Mouse (Mus musculus): ENCODE measurements around the gene Cd274.
"Not testable (repeated sequence)": the region's sequence is repeated elsewhere in the genome, so short reads cannot be mapped to it uniquely, and the experiment has no call there.

Gene Cd274

GRCm38 (mm10) chr19:29399786-29400185 lies 32.5 kb downstream of the Cd274 start:
- no peak for DNase-seq

DNA sequence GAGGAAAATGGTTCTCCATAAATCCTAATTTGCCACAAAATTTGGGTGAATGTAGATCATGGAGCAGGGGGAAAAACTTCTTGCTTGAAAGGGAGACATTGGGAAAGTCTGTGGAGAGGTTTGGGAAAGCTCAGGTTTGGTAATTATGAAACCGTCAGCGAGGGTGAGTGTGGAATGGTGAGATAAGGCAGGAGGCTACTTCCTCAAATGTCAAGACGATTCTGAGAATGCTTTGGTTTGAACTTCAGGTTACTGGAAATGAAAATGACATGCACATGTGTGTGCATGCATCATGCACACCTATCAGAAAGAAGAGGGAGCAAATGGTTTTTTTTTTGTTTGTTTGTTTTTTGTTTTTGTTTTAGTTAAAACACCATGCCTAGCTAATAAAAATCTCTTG lies 33.2 kb downstream of the Cd274 start:
- DNase-seq: no peak

- DNase-seq: no peak
Observed at GRCm38 (mm10) chr19:29402621-29403020, 35.4 kb downstream of the Cd274 start.

- no peak for DNase-seq
Observed at GRCm38 (mm10) chr19:29403251-29403650, 36.0 kb downstream of the Cd274 start.

DNA sequence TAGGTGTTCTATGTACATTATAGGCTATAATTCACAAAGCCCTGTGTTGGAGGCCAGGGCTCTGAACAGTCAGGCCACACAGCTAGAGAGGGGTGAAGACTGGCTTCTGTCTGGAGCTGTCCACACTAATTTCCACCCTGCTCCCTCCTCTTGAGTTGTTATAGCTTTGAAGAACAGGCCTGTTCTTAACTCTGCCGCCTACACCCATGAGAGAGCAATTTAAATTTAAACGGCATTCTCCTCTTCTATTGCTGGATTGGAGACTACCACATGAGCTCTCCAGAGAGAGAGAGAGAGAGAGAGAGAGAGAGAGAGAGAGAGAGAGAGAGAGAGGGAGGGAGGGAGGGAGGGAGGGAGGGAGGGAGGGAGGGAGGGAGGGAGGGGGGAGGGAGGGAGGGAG lies 38.1 kb downstream of the Cd274 start:
- no peak for DNase-seq

- DNase-seq: no peak
Observed at GRCm38 (mm10) chr19:29406042-29407017, 39.1 kb downstream of the Cd274 start.

DNA sequence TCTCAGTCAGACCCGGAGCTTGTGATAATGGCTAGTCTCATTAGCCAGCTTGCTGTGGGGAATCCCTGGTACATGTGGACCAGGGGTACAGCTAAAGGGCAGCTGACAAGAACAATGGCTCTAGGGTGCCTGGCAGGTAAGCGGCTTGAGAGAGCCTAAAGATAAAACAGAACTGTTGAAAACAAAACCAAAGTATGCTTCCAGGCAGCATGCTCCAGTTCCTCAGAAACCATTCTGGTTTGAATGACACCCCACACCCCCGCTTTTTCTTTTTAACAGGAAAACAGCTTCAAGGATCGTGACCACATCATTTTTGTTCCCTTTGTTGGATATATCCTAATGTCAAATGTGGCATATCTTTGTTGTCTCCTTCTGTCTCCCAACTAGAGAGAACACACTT lies 43.4 kb downstream of the Cd274 start, which contains the start of gene Pdcd1lg2:
Pdcd1lg2 (plus strand) TSS at position 301 of the 400 bp plus-strand sequence.
- DNase-seq: no peak

- DNase-seq: no peak
Observed at GRCm38 (mm10) chr19:29412476-29413420, 45.5 kb downstream of the Cd274 start.

GRCm38 (mm10) chr19:29414513-29414912 lies 47.3 kb downstream of the Cd274 start:
- no peak for DNase-seq

DNA sequence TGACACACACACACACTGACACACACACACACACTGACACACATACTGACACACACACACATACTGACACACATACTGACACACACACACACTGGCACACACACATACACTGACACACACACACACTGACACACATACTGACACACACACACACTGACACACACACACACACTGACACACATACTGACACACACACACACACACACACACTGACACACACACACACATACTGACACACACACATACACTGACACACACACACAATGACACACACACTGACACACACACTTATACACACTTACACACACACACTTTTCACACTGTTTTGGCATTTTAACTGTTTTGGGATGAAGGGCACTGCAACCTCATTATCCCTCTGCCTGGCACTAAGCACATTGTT lies 47.7 kb downstream of the Cd274 start:
- not testable (repeated sequence) for DNase-seq

DNA sequence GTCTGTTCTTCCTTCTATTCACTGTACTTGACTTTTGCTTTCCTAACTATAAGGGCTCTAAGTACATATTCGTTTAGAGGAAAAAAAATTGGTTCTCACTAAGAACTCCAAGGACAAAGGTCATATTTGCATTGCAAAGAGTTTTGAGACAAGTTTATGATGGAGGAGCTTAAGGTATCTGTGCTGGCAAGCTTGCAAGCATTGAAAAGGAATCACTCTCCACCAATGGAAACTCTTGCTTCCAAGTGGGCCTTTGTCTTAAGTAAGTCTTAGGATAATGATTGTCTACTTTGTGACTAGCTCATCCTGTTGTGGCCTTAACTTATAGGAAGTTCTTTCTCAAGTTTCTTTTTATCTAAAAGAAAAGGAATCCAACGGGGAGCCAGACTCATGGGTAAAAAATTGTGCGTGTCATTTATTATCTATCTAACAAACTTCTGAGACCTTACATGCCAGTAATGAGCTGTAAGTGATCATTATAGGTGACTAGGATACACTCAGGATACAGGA lies 49.2 kb downstream of the Cd274 start:
- no peak for DNase-seq

DNA sequence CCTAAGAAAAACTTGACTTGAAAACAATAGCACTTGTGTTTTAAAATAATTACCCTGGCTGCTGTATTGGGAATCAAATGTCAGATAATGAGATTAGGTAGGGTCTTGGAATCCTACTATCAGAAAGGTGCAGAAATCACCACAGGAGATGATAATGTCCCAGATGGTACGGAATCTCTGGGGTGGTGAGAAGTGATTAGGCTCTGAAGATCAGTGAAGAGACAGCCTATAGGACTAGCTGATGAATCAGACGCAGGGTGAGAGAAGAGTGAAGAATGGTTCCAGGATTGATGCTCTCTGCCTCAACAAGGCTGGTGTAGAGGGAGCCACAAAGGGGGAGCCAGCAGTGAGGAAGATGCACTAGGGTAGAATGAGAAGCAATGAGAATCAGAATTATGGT lies 49.9 kb downstream of the Cd274 start:
- no peak for DNase-seq

DNA sequence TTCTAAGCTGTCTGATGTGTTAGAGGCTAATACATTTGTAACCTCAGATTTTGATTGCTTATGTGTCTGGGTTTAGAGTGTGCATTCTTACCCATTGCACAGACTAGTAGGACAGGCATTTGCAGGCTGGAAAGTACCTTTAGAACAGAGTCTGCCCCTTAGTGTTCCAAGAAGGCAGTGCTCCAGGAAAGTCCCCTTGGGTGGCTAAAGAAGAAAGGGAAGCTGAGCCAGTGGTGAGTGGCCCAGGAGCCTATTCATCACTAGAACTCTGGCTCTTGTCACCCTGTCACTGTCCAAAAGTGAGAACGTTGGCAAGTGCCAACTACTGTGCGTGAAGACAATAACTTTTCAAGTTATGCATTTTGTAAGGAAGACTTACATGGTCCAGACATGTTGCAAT lies 50.6 kb downstream of the Cd274 start:
- DNase-seq: no peak

DNA sequence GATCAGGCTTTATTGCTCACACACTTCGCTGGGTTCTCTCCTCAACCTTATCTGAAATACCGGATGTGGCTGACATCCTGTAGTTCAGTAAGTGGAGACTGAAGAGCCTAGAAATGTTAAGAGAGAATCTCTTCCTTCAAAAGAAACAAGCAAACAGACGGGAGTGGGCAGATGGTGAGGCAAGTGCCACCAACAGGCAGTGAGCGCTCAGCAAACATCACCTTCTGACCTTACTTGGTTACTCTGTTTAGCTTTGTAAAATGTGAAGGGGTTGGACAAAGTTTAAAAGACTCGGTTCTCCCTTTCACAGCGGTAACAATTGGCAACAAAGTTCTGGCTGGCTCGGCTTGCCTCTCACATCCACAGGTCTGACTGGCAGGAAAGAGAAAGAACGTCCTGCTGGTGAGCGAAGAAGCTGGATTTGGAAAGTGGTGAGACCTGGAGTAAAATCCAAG lies 51.4 kb downstream of the Cd274 start:
- DNase-seq: no peak

GRCm38 (mm10) chr19:29419506-29419905 lies 52.3 kb downstream of the Cd274 start:
- no peak for DNase-seq

DNA sequence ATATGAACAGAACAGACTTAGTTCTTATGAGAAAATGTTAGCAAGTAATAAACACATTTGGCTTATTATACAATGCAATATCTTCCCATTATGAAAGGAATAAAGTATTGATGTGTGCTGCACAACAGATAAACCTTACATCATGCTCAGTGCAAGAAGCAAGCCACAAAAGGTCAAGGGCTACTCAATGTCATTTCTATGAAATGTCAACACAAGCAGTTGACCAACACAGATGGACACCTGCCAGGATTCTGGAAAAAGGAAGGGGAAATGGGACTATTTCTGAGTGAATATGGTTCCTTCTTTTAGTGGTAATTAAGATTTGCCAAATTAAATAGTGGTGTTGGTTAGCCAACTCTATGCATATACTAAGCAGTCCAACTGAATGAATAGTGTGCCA lies 52.7 kb downstream of the Cd274 start:
- no peak for DNase-seq

- DNase-seq: no peak
Observed at GRCm38 (mm10) chr19:29420397-29420796, 53.1 kb downstream of the Cd274 start.

- DNase-seq: no peak
Observed at GRCm38 (mm10) chr19:29422013-29422645, 54.9 kb downstream of the Cd274 start.

DNA sequence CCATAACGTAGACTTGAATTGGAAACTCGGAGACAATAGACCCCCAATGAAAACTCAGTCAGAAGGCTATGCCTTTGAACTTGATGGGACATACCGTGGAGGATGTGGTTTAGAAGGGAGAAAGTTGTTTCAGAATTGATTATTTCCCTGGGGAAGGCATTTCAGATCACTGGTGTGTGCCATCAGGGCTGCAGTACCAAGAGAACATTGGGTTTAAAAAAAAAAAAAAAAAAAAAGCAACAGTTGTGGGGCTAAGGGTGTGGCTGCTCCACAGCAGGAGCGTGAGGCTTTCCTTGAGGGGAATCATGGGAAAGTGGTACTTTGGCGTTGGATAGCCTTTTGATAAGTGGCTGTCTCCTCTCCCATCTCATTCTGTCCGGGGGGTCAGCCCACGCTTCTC lies 55.5 kb downstream of the Cd274 start:
- no peak for DNase-seq

DNA sequence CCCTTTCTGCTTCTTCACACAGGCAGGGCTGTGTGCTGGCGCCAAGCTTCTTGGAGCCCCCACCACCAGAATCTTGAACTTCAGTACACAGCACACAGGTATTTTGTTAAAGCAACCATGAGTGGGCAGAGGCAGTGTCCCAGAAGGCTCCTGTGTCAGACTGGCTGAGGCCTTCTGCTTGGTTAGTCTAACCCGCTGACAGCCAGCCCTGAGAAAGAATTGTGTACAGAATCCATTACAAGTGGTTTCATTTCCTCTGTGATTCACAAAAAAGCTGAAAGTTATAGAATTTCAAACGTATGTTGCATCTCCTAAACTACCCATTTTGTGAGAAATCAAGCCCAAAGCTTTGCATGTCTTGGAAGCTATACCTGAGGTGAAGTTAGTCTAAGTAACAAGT lies 63.3 kb downstream of the Cd274 start:
- DNase-seq: no peak

GRCm38 (mm10) chr19:29430953-29431352 lies 63.7 kb downstream of the Cd274 start:
- no peak for DNase-seq

GRCm38 (mm10) chr19:29436793-29437479 lies 69.7 kb downstream of the Cd274 start:
- DNase-seq: no peak
